Mouse (Mus musculus) lung, postnatal 0 days (tissue): ENCODE data around the gene Pla2g3.

Source experiments
- CTCF ChIP-seq: IDR thresholded peaks from 2 replicates; pipeline ENCODE4 v1.5.1; 2016; ENCODE audit warnings: antibody characterized with exemption, mild to moderate bottlenecking
- EP300 ChIP-seq: IDR thresholded peaks from 2 replicates; pipeline ENCODE4 v1.6.1; 2016; ENCODE audit warnings: antibody characterized with exemption, mild to moderate bottlenecking, control low read depth

DNA sequence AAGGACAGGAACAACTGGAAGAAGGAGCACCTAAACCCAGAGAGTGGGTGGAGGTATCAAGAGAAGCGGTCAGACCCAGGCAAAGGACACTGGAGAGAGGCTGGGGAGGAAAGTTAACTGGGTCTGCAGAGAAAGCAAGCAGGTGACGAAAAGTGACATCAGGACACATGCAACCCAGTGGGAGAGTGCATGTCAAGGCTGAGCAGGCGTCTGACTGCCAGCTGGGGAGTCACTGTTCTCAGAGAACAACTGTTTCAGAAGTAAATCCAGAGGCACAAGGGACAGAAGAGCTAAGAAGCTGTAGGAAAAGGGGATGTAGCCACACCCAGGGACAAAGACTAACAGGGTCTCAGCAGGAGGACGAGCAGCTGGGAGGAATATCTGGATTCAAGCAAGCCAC, 37.5 kb downstream of the Pla2g3 start:
- no peak for TF ChIP-seq CTCF
- TF ChIP-seq EP300: no peak
